Mouse (Mus musculus): ENCODE measurements around the gene Syf2. TPM values are rescaled to one million over a fixed set of nuclear protein-coding genes. Genes with fewer than 3 reads are reported as not detected.
"Not testable (repeated sequence)": the region's sequence is repeated elsewhere in the genome, so short reads cannot be mapped to it uniquely, and the experiment has no call there.

Gene Syf2
- polyA plus RNA-seq (2015; fragmentation: Nextera tagmentation; extraction: Ambion mirVana) = 62.6 and 65.0 TPM in 2 replicates

- peaks cover 22% of the 10 kb centered on the region for H3K36me3 ChIP-seq (ENCODE audit: control insufficient read depth, insufficient read depth, low read length)
- peaks cover 8% of the 10 kb centered on the region for H3K4me1 ChIP-seq (ENCODE audit: control insufficient read depth, insufficient read depth, low read length)
- H3K27ac ChIP-seq (ENCODE audit: low read length) = peak within 1 kb of the TSS; percentile 83
- no peaks in the 10 kb centered on the region for H3K27me3 ChIP-seq (replicated peaks; ENCODE audit: control insufficient read depth, insufficient read depth, low read length)
- WGBS = under 1% methylated on average over 68 of the region's 68 CpGs
- H3K4me2 ChIP-seq (ENCODE audit: low read depth, low read length) = peak within 1 kb of the TSS; percentile 72
- H3K9ac ChIP-seq (ENCODE audit: low read depth, low read length) = peak within 1 kb of the TSS; percentile 82
- peak within 1 kb of the TSS; percentile 98 for H3K4me3 ChIP-seq (ENCODE audit: low read length)
- H3K9me3 ChIP-seq (ENCODE audit: control insufficient read depth, low read length) = no peaks in the 10 kb centered on the region
- ATAC-seq = peak; percentile 97
These were observed at the start of gene Syf2 for GRCm38 (mm10) chr4:134930684-134931481. Syf2 (plus strand) TSS chr4:134930898.

DNA sequence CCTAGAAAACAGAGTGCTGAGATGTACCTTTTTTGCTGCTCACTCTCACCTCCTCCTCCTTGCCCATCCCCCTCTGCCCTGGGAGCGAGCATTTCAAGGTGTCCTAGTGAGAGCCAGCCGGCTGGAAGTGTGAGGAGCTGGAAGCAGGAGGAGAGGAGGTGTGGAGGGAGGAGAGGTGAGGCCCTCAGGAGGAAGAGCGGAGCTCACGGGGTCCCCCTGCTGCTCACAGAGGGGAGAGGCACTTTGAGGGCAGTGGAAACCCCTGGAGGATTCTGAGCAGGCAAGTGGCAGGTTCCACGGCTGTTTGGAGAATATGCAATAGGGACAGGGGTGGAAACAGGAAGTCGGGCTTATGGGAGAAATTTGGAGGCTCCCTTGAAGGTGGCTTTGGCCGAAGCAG, 47.4 kb upstream of the Syf2 start:
- Histone ChIP-seq H3K27ac (ENCODE audit: low read length) (no peak overlapping the region), H3K4me3 (ENCODE audit: low read length) (no peak overlapping the region), H3K36me3 (ENCODE audit: control insufficient read depth, insufficient read depth, low read length) (no peaks in the 10 kb centered on the region), H3K4me1 (ENCODE audit: control insufficient read depth, insufficient read depth, low read length) (peaks cover 5% of the 10 kb centered on the region; the same call in 1 of the 2 replicates), H3K27me3 (replicated peaks; ENCODE audit: control insufficient read depth, insufficient read depth, low read length) (0 out of 2 replicates have a peak, but pooled peaks cover 2% of the 10 kb centered on the region), H3K9me3 (ENCODE audit: control insufficient read depth, low read length) (no peaks in the 10 kb centered on the region), H3K4me2 (ENCODE audit: low read depth, low read length) (no peak overlapping the region), H3K9ac (ENCODE audit: low read depth, low read length) (no peak overlapping the region)
- 33% methylated on average over 7 of the region's 7 CpGs for WGBS
- no peak for ATAC-seq

GRCm38 (mm10) chr4:134883808-134884207, 46.9 kb upstream of the Syf2 start:
- no peak overlapping the region for H3K4me2 ChIP-seq (ENCODE audit: low read depth, low read length)
- 0 out of 2 replicates have a peak, but pooled peaks cover 2% of the 10 kb centered on the region for H3K27me3 ChIP-seq (replicated peaks; ENCODE audit: control insufficient read depth, insufficient read depth, low read length)
- no peak overlapping the region for H3K4me3 ChIP-seq (ENCODE audit: low read length)
- H3K4me1 ChIP-seq (ENCODE audit: control insufficient read depth, insufficient read depth, low read length) = peaks cover 5% of the 10 kb centered on the region; the same call in 1 of the 2 replicates
- H3K27ac ChIP-seq (ENCODE audit: low read length) = no peak overlapping the region
- ATAC-seq = no peak
- no peaks in the 10 kb centered on the region for H3K9me3 ChIP-seq (ENCODE audit: control insufficient read depth, low read length)
- no peaks in the 10 kb centered on the region for H3K36me3 ChIP-seq (ENCODE audit: control insufficient read depth, insufficient read depth, low read length)
- whole genome bisulfite sequencing = 81% methylated on average over 10 of the region's 10 CpGs
- H3K9ac ChIP-seq (ENCODE audit: low read depth, low read length) = no peak overlapping the region

- Histone ChIP-seq H3K9ac (ENCODE audit: low read depth, low read length) (no peak overlapping the region), H3K36me3 (ENCODE audit: control insufficient read depth, insufficient read depth, low read length) (no peaks in the 10 kb centered on the region), H3K9me3 (ENCODE audit: control insufficient read depth, low read length) (no peaks in the 10 kb centered on the region), H3K27ac (ENCODE audit: low read length) (no peak overlapping the region), H3K4me2 (ENCODE audit: low read depth, low read length) (no peak overlapping the region), H3K4me3 (ENCODE audit: low read length) (no peak overlapping the region), H3K4me1 (ENCODE audit: control insufficient read depth, insufficient read depth, low read length) (peaks cover 4% of the 10 kb centered on the region; the same call in 1 of the 2 replicates), H3K27me3 (replicated peaks; ENCODE audit: control insufficient read depth, insufficient read depth, low read length) (0 out of 2 replicates have a peak, but pooled peaks cover 2% of the 10 kb centered on the region)
- no peak for ATAC-seq
- WGBS = 89% methylated on average over 4 of the region's 4 CpGs
These were observed 46.3 kb upstream of the Syf2 start for GRCm38 (mm10) chr4:134884364-134884763.

DNA sequence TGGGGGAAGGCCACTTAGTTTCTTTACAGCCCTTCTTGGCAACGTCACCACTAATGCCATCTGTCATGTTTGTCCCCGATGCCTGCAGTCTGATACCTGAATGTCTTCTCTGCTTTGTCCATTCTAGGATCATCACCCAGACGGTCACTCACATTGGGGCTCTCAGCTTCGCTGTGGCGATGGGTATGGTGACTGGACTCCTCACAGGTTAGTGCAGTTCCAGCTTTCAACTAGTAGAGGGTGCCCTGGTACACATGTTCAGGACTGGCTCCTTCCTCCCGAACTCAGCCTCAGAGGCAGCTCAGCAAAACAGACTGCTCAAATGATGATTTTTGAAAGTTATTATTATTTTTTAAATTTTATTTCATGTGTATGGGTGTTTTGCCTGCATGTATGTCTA, 38.6 kb upstream of the Syf2 start:
- Histone ChIP-seq H3K36me3 (ENCODE audit: control insufficient read depth, insufficient read depth, low read length) (no peaks in the 10 kb centered on the region), H3K27me3 (replicated peaks; ENCODE audit: control insufficient read depth, insufficient read depth, low read length) (no peaks in the 10 kb centered on the region), H3K27ac (ENCODE audit: low read length) (no peak overlapping the region), H3K4me3 (ENCODE audit: low read length) (no peak overlapping the region), H3K9ac (ENCODE audit: low read depth, low read length) (no peak overlapping the region), H3K9me3 (ENCODE audit: control insufficient read depth, low read length) (no peaks in the 10 kb centered on the region), H3K4me1 (ENCODE audit: control insufficient read depth, insufficient read depth, low read length) (no peaks in the 10 kb centered on the region), H3K4me2 (ENCODE audit: low read depth, low read length) (no peak overlapping the region)
- ATAC-seq = no peak
- 73% methylated on average over 6 of the region's 6 CpGs for WGBS

GRCm38 (mm10) chr4:134897256-134897655, 33.4 kb upstream of the Syf2 start:
- Histone ChIP-seq H3K27ac (ENCODE audit: low read length) (no peak overlapping the region), H3K4me2 (ENCODE audit: low read depth, low read length) (no peak overlapping the region), H3K9me3 (ENCODE audit: control insufficient read depth, low read length) (no peaks in the 10 kb centered on the region), H3K27me3 (replicated peaks; ENCODE audit: control insufficient read depth, insufficient read depth, low read length) (no peaks in the 10 kb centered on the region), H3K9ac (ENCODE audit: low read depth, low read length) (no peak overlapping the region), H3K36me3 (ENCODE audit: control insufficient read depth, insufficient read depth, low read length) (peaks cover 13% of the 10 kb centered on the region; the same call in 1 of the 2 replicates), H3K4me3 (ENCODE audit: low read length) (no peak overlapping the region), H3K4me1 (ENCODE audit: control insufficient read depth, insufficient read depth, low read length) (no peaks in the 10 kb centered on the region)
- ATAC-seq = no peak
- 82% methylated on average over 6 of the region's 6 CpGs for WGBS

DNA sequence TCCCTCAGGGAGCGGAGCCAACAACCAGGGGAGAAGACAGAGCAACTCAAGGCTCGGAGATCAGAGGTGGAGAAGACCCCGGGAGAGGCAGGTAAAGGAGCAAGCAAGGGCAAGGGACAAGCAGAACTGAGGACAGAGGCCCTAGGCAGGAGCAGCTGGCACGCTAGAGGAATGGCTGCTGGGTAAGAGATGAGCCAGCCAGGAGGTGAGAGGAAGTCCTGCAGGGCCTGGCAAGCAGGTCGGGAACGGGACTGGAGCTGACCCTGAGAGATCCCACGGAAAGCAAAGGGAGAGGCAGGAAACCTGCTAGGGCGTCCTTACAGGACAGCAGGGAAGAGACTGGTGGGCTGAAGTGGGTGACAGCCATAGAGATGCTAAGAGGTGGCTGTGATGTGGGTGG, 29.6 kb upstream of the Syf2 start:
- WGBS = 93% methylated on average over 8 of the region's 8 CpGs
- H3K9me3 ChIP-seq (ENCODE audit: control insufficient read depth, low read length) = no peaks in the 10 kb centered on the region
- no peak overlapping the region for H3K9ac ChIP-seq (ENCODE audit: low read depth, low read length)
- peaks cover 23% of the 10 kb centered on the region for H3K36me3 ChIP-seq (ENCODE audit: control insufficient read depth, insufficient read depth, low read length)
- H3K4me3 ChIP-seq (ENCODE audit: low read length) = no peak overlapping the region
- H3K27ac ChIP-seq (ENCODE audit: low read length) = no peak overlapping the region
- no peaks in the 10 kb centered on the region for H3K4me1 ChIP-seq (ENCODE audit: control insufficient read depth, insufficient read depth, low read length)
- no peak for ATAC-seq
- no peak overlapping the region for H3K4me2 ChIP-seq (ENCODE audit: low read depth, low read length)
- H3K27me3 ChIP-seq (replicated peaks; ENCODE audit: control insufficient read depth, insufficient read depth, low read length) = no peaks in the 10 kb centered on the region

DNA sequence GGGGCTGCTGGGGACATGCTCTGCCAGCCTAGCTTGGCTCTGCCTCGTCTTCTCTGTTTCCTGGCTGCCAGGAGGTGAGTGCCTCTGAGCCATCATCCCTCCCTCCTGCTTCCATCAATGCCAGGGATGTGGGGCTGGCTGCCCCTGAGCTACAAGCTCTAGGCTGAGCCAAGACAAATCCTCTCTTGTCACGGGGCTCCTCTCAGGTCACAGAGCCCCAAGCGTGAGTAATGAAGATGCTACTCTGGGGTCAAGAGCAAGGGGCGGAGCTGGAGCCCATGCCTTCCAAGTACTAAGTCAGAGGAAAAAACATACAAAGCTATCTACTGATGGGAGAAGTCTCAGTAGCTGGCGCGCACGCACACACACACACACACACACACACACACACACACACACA, 27.7 kb upstream of the Syf2 start:
- H3K27ac ChIP-seq (ENCODE audit: low read length) = no peak overlapping the region
- 79% methylated on average over 7 of the region's 7 CpGs for WGBS
- H3K4me1 ChIP-seq (ENCODE audit: control insufficient read depth, insufficient read depth, low read length) = no peaks in the 10 kb centered on the region
- H3K4me3 ChIP-seq (ENCODE audit: low read length) = no peak overlapping the region
- H3K4me2 ChIP-seq (ENCODE audit: low read depth, low read length) = no peak overlapping the region
- ATAC-seq = no peak
- H3K36me3 ChIP-seq (ENCODE audit: control insufficient read depth, insufficient read depth, low read length) = peaks cover 26% of the 10 kb centered on the region
- no peak overlapping the region for H3K9ac ChIP-seq (ENCODE audit: low read depth, low read length)
- H3K9me3 ChIP-seq (ENCODE audit: control insufficient read depth, low read length) = no peaks in the 10 kb centered on the region
- H3K27me3 ChIP-seq (replicated peaks; ENCODE audit: control insufficient read depth, insufficient read depth, low read length) = no peaks in the 10 kb centered on the region

DNA sequence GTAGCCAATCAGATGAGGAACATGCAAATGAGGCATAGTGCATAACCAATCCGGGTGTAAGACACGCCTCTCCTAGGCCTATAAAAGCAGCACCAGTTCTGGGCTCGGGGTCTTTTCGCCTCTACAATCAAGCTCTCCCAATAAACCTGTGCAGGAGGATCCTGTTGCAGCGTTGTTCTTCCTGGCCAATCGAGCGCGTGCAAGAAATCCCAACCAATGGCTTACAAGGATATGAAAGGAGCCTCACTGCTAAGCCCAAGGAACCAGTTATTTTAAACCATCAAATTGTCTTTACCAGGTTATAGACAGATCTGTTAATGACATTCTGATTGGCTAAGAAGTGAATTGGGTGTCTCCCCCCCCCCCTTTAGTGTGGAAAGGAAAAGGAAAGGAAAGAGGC, 19.3 kb upstream of the Syf2 start:
- not testable (repeated sequence) for H3K27ac ChIP-seq (ENCODE audit: low read length); H3K4me2 ChIP-seq (ENCODE audit: low read depth, low read length); H3K4me3 ChIP-seq (ENCODE audit: low read length); H3K9me3 ChIP-seq (ENCODE audit: control insufficient read depth, low read length); ATAC-seq; H3K27me3 ChIP-seq (replicated peaks; ENCODE audit: control insufficient read depth, insufficient read depth, low read length); H3K9ac ChIP-seq (ENCODE audit: low read depth, low read length); H3K4me1 ChIP-seq (ENCODE audit: control insufficient read depth, insufficient read depth, low read length)
- WGBS = 95% methylated on average over 6 of the region's 8 CpGs
- H3K36me3 ChIP-seq (ENCODE audit: control insufficient read depth, insufficient read depth, low read length) = peaks cover 10% of the 10 kb centered on the region; the same call in 1 of the 2 replicates
